Mouse (Mus musculus) CH12.LX (cell line): ENCODE results near the gene Myo1d. TPM values are rescaled to one million over a fixed set of nuclear protein-coding genes. Genes with fewer than 3 reads are reported as not detected.

Source experiments
- DNase-seq: peaks from one replicate; pipeline ENCODE4 v3.0.0-alpha.2; 2013; ENCODE audit errors: extremely low read depth
- H3K27ac ChIP-seq: 2 replicates; pipeline ENCODE4 v1.5.1; 2012; ENCODE audit warnings: low read depth, mild to moderate bottlenecking, control low read depth, moderate library complexity; ENCODE audit not compliant: insufficient read depth
- H3K27me3 ChIP-seq: replicated peaks from 2 replicates; pipeline ENCODE3; 2012; ENCODE audit warnings: inconsistent platforms
- H3K36me3 ChIP-seq, 2 experiments: replicated peaks in 1 of 2; 2 replicates each; pipeline versions ENCODE3 to v1.6.1; 2012; ENCODE audit warnings: inconsistent platforms in 1 of 2, low read length in 1 of 2, mild to moderate bottlenecking in 1 of 2, mixed read lengths in 1 of 2, moderate library complexity in 1 of 2; ENCODE audit not compliant: control insufficient read depth in 1 of 2, insufficient read depth in 1 of 2
- H3K4me1 ChIP-seq, 2 experiments: 2 replicates each; pipeline ENCODE4 v1.6.1; 2012; ENCODE audit warnings: inconsistent platforms in 1 of 2, moderate library complexity in 1 of 2; ENCODE audit not compliant: insufficient read depth in 2 of 2, control insufficient read depth in 1 of 2
- H3K4me2 ChIP-seq: 2 replicates; pipeline ENCODE4 v1.6.1; 2012; ENCODE audit warnings: low read depth, mild to moderate bottlenecking, control low read depth; ENCODE audit not compliant: poor library complexity, insufficient read depth, severe bottlenecking
- H3K4me3 ChIP-seq, 3 experiments: fragments of 150-350 bp in 1 of 3; sonication (generic) in 1 of 3; replicated peaks in 1 of 3; 2 replicates each; pipeline versions ENCODE3 to v1.5.1; 2011 to 2012; ENCODE audit warnings: low read depth in 2 of 3, low read length in 2 of 3, mild to moderate bottlenecking in 2 of 3, moderate library complexity in 2 of 3, control low read depth in 1 of 3, improper control_type of control experiment in 1 of 3, inconsistent platforms in 1 of 3, mixed read lengths in 1 of 3; ENCODE audit not compliant: poor library complexity in 1 of 3
- H3K79me2 ChIP-seq: replicated peaks from 2 replicates; pipeline ENCODE4 v1.6.1; 2012; ENCODE audit warnings: mild to moderate bottlenecking, moderate library complexity; ENCODE audit not compliant: control insufficient read depth, poor library complexity, insufficient read depth, severe bottlenecking; ENCODE audit errors: extremely low read depth
- H3K9ac ChIP-seq: 2 replicates; pipeline ENCODE4 v1.6.1; 2012; ENCODE audit warnings: low read depth, mild to moderate bottlenecking, control low read depth, moderate library complexity; ENCODE audit not compliant: insufficient read depth
- H3K9me3 ChIP-seq: replicated peaks from 2 replicates; pipeline ENCODE3; 2012; ENCODE audit warnings: low read length, inconsistent platforms, mixed read lengths
- BHLHE40 ChIP-seq: IDR thresholded peaks from 2 replicates; pipeline ENCODE4 v1.6.1; 2011; ENCODE audit warnings: mild to moderate bottlenecking, low read depth, low read length, improper control_type of control experiment
- CTCF ChIP-seq, 2 experiments: IDR thresholded peaks in 1 of 2; conservative IDR thresholded peaks in 1 of 2; 2 replicates each; pipeline ENCODE4 v1.5.1; 2011 to 2012; ENCODE audit warnings: low read depth in 2 of 2, low read length in 2 of 2, improper control_type of control experiment in 1 of 2, inconsistent platforms in 1 of 2, mild to moderate bottlenecking in 1 of 2, moderate library complexity in 1 of 2
- E2F4 ChIP-seq: IDR thresholded peaks from 2 replicates; pipeline ENCODE4 v1.6.1; 2011; ENCODE audit warnings: low read depth, low read length, improper control_type of control experiment; ENCODE audit not compliant: insufficient replicate concordance
- ELF1 ChIP-seq: IDR thresholded peaks from 2 replicates; pipeline ENCODE4 v1.6.1; 2014; ENCODE audit warnings: low read depth, mild to moderate bottlenecking, inconsistent platforms, low read length, improper control_type of control experiment
- EP300 ChIP-seq: IDR thresholded peaks from 2 replicates; pipeline ENCODE4 v1.6.1; 2011; ENCODE audit warnings: low read length, improper control_type of control experiment
- GABPA ChIP-seq: IDR thresholded peaks from 2 replicates; pipeline ENCODE4 v1.6.1; 2012; ENCODE audit warnings: low read depth, low read length, improper control_type of control experiment, inconsistent platforms; ENCODE audit not compliant: insufficient replicate concordance
- HCFC1 ChIP-seq: IDR thresholded peaks from 2 replicates; pipeline ENCODE4 v1.6.1; 2012; ENCODE audit warnings: low read depth, mild to moderate bottlenecking, inconsistent platforms, low read length, improper control_type of control experiment
- JUN ChIP-seq: IDR thresholded peaks from 2 replicates; pipeline ENCODE4 v1.6.1; 2011; ENCODE audit warnings: low read depth, mild to moderate bottlenecking, low read length, improper control_type of control experiment, moderate library complexity; ENCODE audit not compliant: insufficient read depth
- MAFK ChIP-seq: IDR thresholded peaks from 2 replicates; pipeline ENCODE4 v1.6.1; 2011; ENCODE audit warnings: low read length, improper control_type of control experiment; ENCODE audit not compliant: insufficient replicate concordance
- MAX ChIP-seq: IDR thresholded peaks from 2 replicates; pipeline ENCODE4 v1.6.1; 2011; ENCODE audit warnings: low read length, improper control_type of control experiment
- MAZ ChIP-seq: IDR thresholded peaks from 2 replicates; pipeline ENCODE4 v1.6.1; 2012; ENCODE audit warnings: low read depth, mild to moderate bottlenecking, inconsistent platforms, low read length, improper control_type of control experiment, moderate library complexity
- MEF2A ChIP-seq: IDR thresholded peaks from 2 replicates; pipeline ENCODE4 v1.6.1; 2014; ENCODE audit warnings: low read depth, mild to moderate bottlenecking, inconsistent platforms, low read length, improper control_type of control experiment, borderline replicate concordance
- MXI1 ChIP-seq: IDR thresholded peaks from 2 replicates; pipeline ENCODE4 v1.6.1; 2011; ENCODE audit warnings: mild to moderate bottlenecking, low read depth, low read length, improper control_type of control experiment
- MYC ChIP-seq: IDR thresholded peaks from 2 replicates; pipeline ENCODE4 v1.6.1; 2011; ENCODE audit warnings: low read depth, mild to moderate bottlenecking, improper control_type of control experiment, low read length
- NELFE ChIP-seq: IDR thresholded peaks from 2 replicates; pipeline ENCODE4 v1.6.1; 2011; ENCODE audit warnings: low read depth, low read length, improper control_type of control experiment
- NRF1 ChIP-seq: IDR thresholded peaks from 2 replicates; pipeline ENCODE4 v1.6.1; 2014; ENCODE audit warnings: low read depth, mild to moderate bottlenecking, inconsistent platforms, low read length, improper control_type of control experiment, moderate library complexity
- PAX5 ChIP-seq: IDR thresholded peaks from 2 replicates; pipeline ENCODE4 v1.6.1; 2012; ENCODE audit warnings: low read length, inconsistent platforms, mixed read lengths
- POLR2A ChIP-seq: IDR thresholded peaks from 2 replicates; pipeline ENCODE4 v1.6.1; 2011; ENCODE audit warnings: low read depth, mild to moderate bottlenecking, improper control_type of control experiment, low read length
- POLR2AphosphoS2 ChIP-seq: IDR thresholded peaks from 2 replicates; pipeline ENCODE4 v1.6.1; 2011; ENCODE audit warnings: low read depth, low read length, improper control_type of control experiment
- RAD21 ChIP-seq: IDR thresholded peaks from 2 replicates; pipeline ENCODE4 v1.6.1; 2011; ENCODE audit warnings: low read depth, mild to moderate bottlenecking, low read length, improper control_type of control experiment, moderate library complexity
- RCOR1 ChIP-seq: conservative IDR thresholded peaks from 2 replicates; pipeline ENCODE4 v1.6.1; 2012; ENCODE audit warnings: low read depth, mild to moderate bottlenecking, inconsistent platforms, low read length, improper control_type of control experiment
- SIN3A ChIP-seq: IDR thresholded peaks from 2 replicates; pipeline ENCODE4 v1.6.1; 2012; ENCODE audit warnings: low read length, improper control_type of control experiment, inconsistent platforms
- TBP ChIP-seq: conservative IDR thresholded peaks from 2 replicates; pipeline ENCODE4 v1.6.1; 2011; ENCODE audit warnings: low read depth, low read length, improper control_type of control experiment
- UBTF ChIP-seq: IDR thresholded peaks from 2 replicates; pipeline ENCODE4 v1.6.1; 2012; ENCODE audit warnings: low read depth, mild to moderate bottlenecking, inconsistent platforms, low read length, improper control_type of control experiment, moderate library complexity
- USF1 ChIP-seq: IDR thresholded peaks from 2 replicates; pipeline ENCODE4 v1.6.1; 2014; ENCODE audit warnings: low read depth, mild to moderate bottlenecking, inconsistent platforms, low read length, improper control_type of control experiment
- USF2 ChIP-seq: conservative IDR thresholded peaks from 2 replicates; pipeline ENCODE4 v1.6.1; 2011; ENCODE audit warnings: low read depth, low read length, improper control_type of control experiment
- ZC3H11A ChIP-seq: IDR thresholded peaks from 2 replicates; pipeline ENCODE4 v1.6.1; 2012; ENCODE audit warnings: low read depth, mild to moderate bottlenecking, inconsistent platforms, low read length, improper control_type of control experiment
- dilution Hi-C: fragments of 300-500 bp; cut with MboI; formaldehyde crosslinking; loops from 2 replicates; pipeline ENCODE4 v1.14.3; 2020; ENCODE audit warnings: low sequenced_read_pairs; ENCODE audit not compliant: extremely low pct_unique_long_range_greater_than_20kb, extremely low pct_ligation_motif_present
- in situ Hi-C: fragments of 300-500 bp; cut with MboI; formaldehyde crosslinking; loops from 3 replicates; pipeline ENCODE4 v1.14.3; 2019; ENCODE audit warnings: low sequenced_read_pairs, low pct_ligation_motif_present, low pct_unique_long_range_greater_than_20kb, mixed read lengths
- polyA plus RNA-seq: library from polyadenylated mRNA; unstranded; fragments of >175 nt; gene quantifications from 2 replicates; pipeline ENCODE4 v1.2.1, GENCODE M21; 2012; ENCODE audit warnings: low read depth; ENCODE audit not compliant: insufficient read length
- total RNA-seq, 2 experiments: library from RNA; depleted of rRNA; stranded (reverse); fragments of 300-350 nt in 1 of 2; fragments of >200 nt in 1 of 2; gene quantifications; 2 replicates each; pipeline ENCODE4 v1.2.3; 2012 to 2014

Gene Myo1d
- total and polyA plus RNA-seq, 3 experiments, result 2.2 to 5.6 (median 2.9) TPM

DNA sequence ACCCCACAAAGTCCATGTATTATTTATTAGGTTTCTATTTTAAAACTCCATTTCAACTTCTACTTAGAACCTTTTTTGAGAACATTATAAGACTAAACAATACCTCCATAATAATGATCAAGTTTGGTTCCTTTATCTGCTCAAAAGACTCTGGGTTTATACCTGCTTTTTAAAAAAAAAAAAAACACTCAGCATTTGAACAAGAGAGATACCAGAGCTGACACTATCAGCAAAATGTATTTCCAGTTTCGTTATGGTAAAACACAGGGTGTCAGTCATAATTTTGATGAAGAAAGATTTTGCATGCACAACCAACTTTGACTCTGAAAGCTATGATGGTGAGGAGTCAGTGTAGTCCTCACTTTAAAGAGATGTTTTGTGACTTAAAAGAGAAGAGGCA is 28.7 kb downstream of the Myo1d start:
- Histone ChIP-seq H3K36me3 (no peaks in the 10 kb centered on the region), H3K79me2 (no peaks in the 10 kb centered on the region), H3K27me3 (no peaks in the 10 kb centered on the region), H3K4me3 (no peak overlapping the region), H3K27ac (no peak overlapping the region), H3K4me1 (peaks cover 11 to 42% of the 10 kb centered on the region in 2 experiments), H3K9ac (no peak overlapping the region), H3K4me2 (no peak overlapping the region; the same call in 1 of the 2 replicates), H3K9me3 (no peaks in the 10 kb centered on the region)
- in situ Hi-C loops (no loop called here), dilution Hi-C loops (no loop called here)
- DNase-seq, result no peak
- no peak for TF ChIP-seq POLR2A
- no peak for TF ChIP-seq MYC
- TF ChIP-seq ZC3H11A, result no peak
- TF ChIP-seq EP300, result no peak
- no peak for TF ChIP-seq RAD21
- no peak for TF ChIP-seq TBP
- no peak for TF ChIP-seq NELFE
- TF ChIP-seq JUN, result no peak
- TF ChIP-seq USF2, result no peak
- no peak for TF ChIP-seq E2F4
- TF ChIP-seq SIN3A, result no peak
- no peak for TF ChIP-seq MXI1
- TF ChIP-seq CTCF (conservative IDR thresholded peaks at IDR 0.05 in 1 of 2, IDR thresholded peaks at IDR 0.05 in 1 of 2; ENCODE audit: low read depth in 2 of 2, low read length in 2 of 2), result no peak
- TF ChIP-seq USF1, result no peak
- TF ChIP-seq MAZ, result no peak
- TF ChIP-seq GABPA, result no peak

DNA sequence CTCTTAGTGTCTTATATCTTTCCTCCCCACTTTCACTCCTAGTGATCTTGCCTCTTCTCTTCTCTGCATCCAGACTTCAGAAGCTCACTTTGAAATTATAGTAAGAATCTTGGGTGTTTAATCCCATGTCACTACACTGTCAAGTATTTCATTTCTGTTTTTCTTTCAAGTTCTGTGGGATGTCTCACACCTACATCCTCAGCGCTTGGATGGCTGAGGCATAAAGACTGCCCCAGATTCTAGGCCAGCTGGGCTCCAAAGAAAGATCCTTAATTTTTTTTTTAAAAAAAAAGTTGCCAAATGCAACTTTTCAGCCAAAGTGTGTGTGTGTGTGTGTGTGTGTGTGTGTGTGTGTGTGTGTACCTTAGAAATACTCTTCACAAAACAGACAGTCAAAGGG is 30.6 kb downstream of the Myo1d start:
- no peak overlapping the region for H3K4me2 ChIP-seq
- no peaks in the 10 kb centered on the region for H3K36me3 ChIP-seq
- no peaks in the 10 kb centered on the region for H3K27me3 ChIP-seq
- H3K4me3 ChIP-seq, result no peak overlapping the region
- no peak overlapping the region for H3K27ac ChIP-seq
- peaks cover 11 to 36% of the 10 kb centered on the region in 2 experiments for H3K4me1 ChIP-seq
- no peak overlapping the region for H3K9ac ChIP-seq
- dilution Hi-C loops, result no loop called here
- in situ Hi-C loops, result no loop called here
- no peak for DNase-seq
- TF ChIP-seq PAX5, result no peak
- no peak for TF ChIP-seq MXI1
- TF ChIP-seq HCFC1, result no peak
- no peak for TF ChIP-seq RCOR1
- no peak for TF ChIP-seq USF1
- no peak for TF ChIP-seq E2F4
- TF ChIP-seq MEF2A, result no peak
- no peak for TF ChIP-seq MYC
- no peak for TF ChIP-seq USF2
- no peak for TF ChIP-seq MAFK
- TF ChIP-seq UBTF, result no peak
- no peak for TF ChIP-seq GABPA
- TF ChIP-seq CTCF (conservative IDR thresholded peaks at IDR 0.05 in 1 of 2, IDR thresholded peaks at IDR 0.05 in 1 of 2; ENCODE audit: low read depth in 2 of 2, low read length in 2 of 2), result no peak
- no peak for TF ChIP-seq NRF1
- TF ChIP-seq RAD21, result no peak
- no peak for TF ChIP-seq POLR2AphosphoS2
- no peak for TF ChIP-seq MAX
- no peak for TF ChIP-seq ELF1
- no peak for TF ChIP-seq BHLHE40
- H3K79me2 ChIP-seq, result no peaks in the 10 kb centered on the region
- no peaks in the 10 kb centered on the region for H3K9me3 ChIP-seq
